Mouse (Mus musculus) adrenal gland, adult 10 weeks (tissue): Measurements from ENCODE around the gene Eif2s2. TPM values are rescaled to one million over a fixed set of nuclear protein-coding genes. Genes with fewer than 3 reads are reported as not detected.

Experiments used
- polyA plus RNA-seq: library from polyadenylated mRNA; stranded (reverse); fragments of 350-450 nt; fragmentation: Illumina TruSeq; extraction: RNeasy Lipid Tissue Mini Kit (QIAGEN cat#74804); gene quantifications from one replicate; pipeline ENCODE4 v1.2.3, GENCODE M21; 2014; ENCODE audit warnings: low read depth, low replicate concordance

The Eif2s2 gene
- polyA plus RNA-seq = 702 TPM

DNA sequence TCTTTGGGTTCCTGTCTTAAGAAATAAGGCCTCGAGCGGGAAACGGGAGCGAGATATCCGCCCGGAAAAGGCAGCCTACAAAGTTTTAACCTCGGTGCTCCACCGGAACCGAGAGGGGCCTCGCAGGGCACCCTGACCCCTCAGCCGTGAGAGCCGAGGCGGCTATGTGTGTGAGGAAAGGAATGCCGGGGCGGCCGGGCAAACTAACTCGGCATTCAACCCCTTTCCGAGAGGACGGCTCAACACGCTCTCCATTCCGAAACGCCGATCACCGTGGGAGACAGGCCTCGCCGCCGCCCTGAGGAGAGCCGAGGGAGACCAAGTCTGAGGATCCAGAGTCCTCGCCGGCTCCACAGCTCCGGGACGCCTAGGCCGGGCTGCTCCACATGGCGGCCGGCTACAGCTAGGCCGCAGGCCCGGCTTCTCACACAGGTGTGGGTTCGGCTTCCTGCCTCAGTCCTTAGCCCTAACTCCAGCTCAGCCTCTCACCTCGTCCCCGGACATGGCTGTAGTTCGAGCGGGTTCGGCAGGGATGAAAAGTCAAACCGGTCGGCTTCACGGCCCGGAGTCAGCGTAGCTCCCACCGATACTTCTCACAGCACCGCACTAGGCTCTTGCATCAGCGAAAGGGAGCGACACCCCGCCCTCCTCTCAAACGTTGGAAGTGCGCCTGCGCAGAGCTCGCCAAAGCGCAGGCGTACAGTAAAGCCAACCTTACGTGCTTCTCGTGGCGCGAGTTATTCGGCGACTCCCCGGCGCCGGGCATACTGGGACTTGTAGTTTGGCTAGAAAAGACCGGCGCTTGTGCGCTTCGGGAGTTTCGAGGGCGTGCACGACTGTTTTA lies at the start of gene Eif2s2:
Gene Eif2s2, minus strand, starts transcription at position 735 of the 844 bp plus-strand sequence.

Other genes with a start within 250 kb of the Eif2s2 start
- gene Chmp4b, start 241.2 kb downstream of the Eif2s2 start, polyA plus RNA-seq = 131 TPM
- gene Gm14214, start 122.9 kb downstream of the Eif2s2 start, polyA plus RNA-seq = not detected
- 140 TPM for gene Raly, start 101.8 kb downstream of the Eif2s2 start, polyA plus RNA-seq
- not detected for gene a, start 101.5 kb downstream of the Eif2s2 start, polyA plus RNA-seq
- 3.6 TPM for gene Gm14226, start 125.3 kb upstream of the Eif2s2 start, polyA plus RNA-seq
- gene Ahcy, start 181.6 kb upstream of the Eif2s2 start, polyA plus RNA-seq = 24.5 TPM
- 105 TPM for gene Itch, start 240.6 kb upstream of the Eif2s2 start, polyA plus RNA-seq